Mouse (Mus musculus) midbrain, embryonic 10.5 days (tissue): ENCODE data around the gene Eps8l3. TPM values are rescaled to one million over a fixed set of nuclear protein-coding genes. Genes with fewer than 3 reads are reported as not detected.

Experiments used
- DNase-seq: peaks from one replicate; pipeline ENCODE4 v3.0.0-alpha.2; 2017; ENCODE audit warnings: low spot score
- H3K27ac ChIP-seq: fragments of 300-500 bp; sonication (generic); replicated peaks from 2 replicates; pipeline ENCODE4 v1.5.1; 2016; ENCODE audit warnings: mild to moderate bottlenecking
- H3K27me3 ChIP-seq: fragments of 300-500 bp; sonication (generic); 2 replicates; pipeline ENCODE4 v1.6.1; 2016; ENCODE audit warnings: low read depth, mild to moderate bottlenecking; ENCODE audit not compliant: poor library complexity, severe bottlenecking
- H3K36me3 ChIP-seq: fragments of 300-500 bp; sonication (generic); 2 replicates; pipeline ENCODE4 v1.6.1; 2016; ENCODE audit warnings: mild to moderate bottlenecking, moderate library complexity
- H3K4me1 ChIP-seq: fragments of 300-500 bp; sonication (generic); 2 replicates; pipeline ENCODE4 v1.6.1; 2016
- H3K4me3 ChIP-seq: fragments of 300-500 bp; sonication (generic); 2 replicates; pipeline ENCODE4 v1.5.1; 2016; ENCODE audit warnings: mild to moderate bottlenecking, moderate library complexity
- H3K9me3 ChIP-seq: fragments of 300-500 bp; sonication (generic); replicated peaks from 2 replicates; pipeline ENCODE4 v1.6.1; 2016; ENCODE audit warnings: mild to moderate bottlenecking
- WGBS: fragments of 180-500 bp; shearing (Covaris S2); methylation state at CpG from one replicate; pipeline ENCODE4 v1.1.7; 2016; 5-methylcytosine and 5-hydroxymethylcytosine counted together
- polyA plus RNA-seq: library from polyadenylated mRNA; unstranded; fragments of >200 nt; fragmentation: Nextera tagmentation; extraction: Ambion mirVana; gene quantifications from 2 replicates; pipeline ENCODE4 v1.2.1, GENCODE M21; 2016

Eps8l3 gene
- polyA plus RNA-seq, 1 experiment from 2014 or later = not detected

DNA sequence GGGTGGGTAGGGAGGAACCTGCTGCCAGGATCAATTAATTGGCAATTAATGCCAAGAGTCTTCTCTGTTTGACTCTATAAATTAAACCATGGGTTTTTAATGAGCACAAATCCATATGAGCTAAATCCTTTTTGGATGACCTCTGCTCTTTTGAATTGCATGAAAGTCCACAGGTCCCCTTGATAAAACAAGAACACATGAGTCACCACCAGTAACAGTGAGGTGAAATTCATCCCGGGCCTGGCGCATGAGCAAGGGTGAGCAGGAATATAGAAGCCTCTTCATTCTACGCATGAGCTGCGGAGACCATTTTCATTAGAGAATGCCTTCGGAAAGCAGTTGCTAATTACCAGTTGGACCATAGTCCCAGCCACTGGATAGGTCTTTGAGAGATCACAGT, 43.3 kb downstream of the Eps8l3 start:
- Histone ChIP-seq H3K27me3 (no peaks in the 10 kb centered on the region), H3K4me3 (no peak overlapping the region), H3K9me3 (no peaks in the 10 kb centered on the region), H3K36me3 (no peaks in the 10 kb centered on the region), H3K27ac (no peak overlapping the region), H3K4me1 (no peaks in the 10 kb centered on the region)
- no peak for DNase-seq
- WGBS = 94% methylated on average over 5 of the region's 5 CpGs

DNA sequence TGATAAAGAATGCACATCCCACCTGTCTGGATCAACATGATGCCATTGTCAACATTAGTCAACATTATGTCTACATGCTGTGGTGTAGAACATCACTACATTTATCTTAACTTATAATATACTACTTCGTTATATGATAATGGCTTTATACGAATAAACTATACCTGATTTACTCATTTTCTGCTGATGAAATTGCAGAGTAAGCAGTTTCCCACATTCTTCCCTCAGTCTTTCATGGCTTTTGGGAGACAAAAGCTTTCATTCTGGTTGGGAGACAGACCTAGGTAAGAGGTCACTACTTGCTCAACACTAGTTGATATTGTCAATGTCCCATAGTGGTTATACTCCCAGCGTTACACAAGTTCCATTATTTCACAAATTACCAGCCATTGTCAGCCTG, 48.3 kb downstream of the Eps8l3 start:
- Histone ChIP-seq H3K36me3 (no peaks in the 10 kb centered on the region), H3K4me1 (peaks cover 8% of the 10 kb centered on the region; the same call in 1 of the 2 replicates), H3K27me3 (no peaks in the 10 kb centered on the region), H3K9me3 (no peaks in the 10 kb centered on the region), H3K4me3 (no peak overlapping the region), H3K27ac (no peak overlapping the region)
- 92% methylated on average over 3 of the region's 3 CpGs for WGBS
- DNase-seq = no peak

DNA sequence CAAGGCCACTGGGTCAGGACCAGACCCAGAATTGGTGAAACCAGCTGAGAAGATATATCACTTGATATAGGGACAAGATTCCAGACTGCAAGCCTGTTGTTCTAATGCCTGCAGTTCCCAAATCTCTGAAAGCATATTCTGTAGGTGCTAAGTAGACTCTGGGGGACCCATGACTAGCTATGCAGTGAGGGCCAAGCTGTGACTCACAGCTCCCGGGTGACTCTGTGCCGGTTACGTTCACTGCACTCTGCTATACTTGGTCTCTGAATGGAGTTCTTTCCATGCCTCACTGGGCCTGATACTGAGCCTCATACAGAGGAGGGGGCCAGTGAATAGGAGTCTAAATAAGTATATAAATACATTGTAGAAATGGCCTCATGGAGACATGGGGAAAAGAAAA, 50.8 kb downstream of the Eps8l3 start:
- Histone ChIP-seq H3K4me1 (peaks cover 28% of the 10 kb centered on the region), H3K27me3 (0 out of 2 replicates have a peak, but pooled peaks cover under 1% of the 10 kb centered on the region), H3K27ac (no peak overlapping the region), H3K36me3 (no peaks in the 10 kb centered on the region), H3K9me3 (no peaks in the 10 kb centered on the region), H3K4me3 (no peak overlapping the region)
- 68% methylated on average over 3 of the region's 3 CpGs for WGBS
- DNase-seq = no peak

DNA sequence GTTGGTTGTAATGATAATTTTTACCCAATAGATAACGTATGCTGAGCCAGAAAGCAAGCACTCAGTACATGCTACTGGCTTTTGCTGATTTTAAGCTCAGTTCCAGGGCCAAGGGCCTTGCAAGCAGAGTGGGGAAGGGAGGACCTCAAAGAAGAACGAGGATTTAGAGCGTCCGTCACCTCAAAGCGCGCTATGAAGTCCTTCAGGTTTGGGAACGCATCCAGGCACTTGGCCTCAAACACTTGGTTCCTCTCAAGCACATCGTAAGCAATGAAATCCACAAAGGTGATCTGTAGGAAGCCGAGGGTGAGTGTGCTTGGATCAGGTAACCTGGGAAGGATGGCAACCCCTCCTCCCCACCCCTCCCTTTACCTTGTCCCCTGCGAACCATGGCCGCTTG, 51.7 kb downstream of the Eps8l3 start:
- no peak for DNase-seq
- H3K9me3 ChIP-seq = no peaks in the 10 kb centered on the region
- WGBS = 91% methylated on average over 11 of the region's 11 CpGs
- no peaks in the 10 kb centered on the region for H3K36me3 ChIP-seq
- peaks cover 5% of the 10 kb centered on the region; the same call in 1 of the 2 replicates for H3K27me3 ChIP-seq
- peaks cover 28% of the 10 kb centered on the region for H3K4me1 ChIP-seq
- H3K4me3 ChIP-seq = no peak overlapping the region
- H3K27ac ChIP-seq = no peak overlapping the region

DNA sequence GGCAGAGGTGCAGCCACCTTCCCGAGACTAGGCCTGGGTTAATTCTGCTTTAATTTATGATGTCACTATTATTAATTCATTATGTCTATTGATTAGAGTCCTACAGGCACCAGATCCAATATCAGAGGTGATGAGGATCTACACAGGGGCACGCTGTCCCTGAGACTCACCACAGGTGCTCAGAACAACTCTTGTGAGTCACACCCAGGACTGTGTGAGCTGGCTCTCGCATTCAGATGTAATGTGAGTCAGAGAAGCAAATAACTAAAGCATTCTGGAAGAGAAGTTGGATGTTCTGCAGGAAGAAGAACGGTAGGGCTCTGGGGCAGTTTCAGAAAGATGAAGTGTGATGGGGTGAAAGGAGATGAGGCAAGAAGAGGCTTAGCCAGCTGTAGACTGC, 52.2 kb downstream of the Eps8l3 start:
- Histone ChIP-seq H3K27me3 (peaks cover 5% of the 10 kb centered on the region; the same call in 1 of the 2 replicates), H3K27ac (no peak overlapping the region), H3K4me1 (peaks cover 28% of the 10 kb centered on the region), H3K4me3 (no peak overlapping the region), H3K9me3 (no peaks in the 10 kb centered on the region), H3K36me3 (no peaks in the 10 kb centered on the region)
- no peak for DNase-seq
- WGBS = 90% methylated on average over 4 of the region's 4 CpGs

DNA sequence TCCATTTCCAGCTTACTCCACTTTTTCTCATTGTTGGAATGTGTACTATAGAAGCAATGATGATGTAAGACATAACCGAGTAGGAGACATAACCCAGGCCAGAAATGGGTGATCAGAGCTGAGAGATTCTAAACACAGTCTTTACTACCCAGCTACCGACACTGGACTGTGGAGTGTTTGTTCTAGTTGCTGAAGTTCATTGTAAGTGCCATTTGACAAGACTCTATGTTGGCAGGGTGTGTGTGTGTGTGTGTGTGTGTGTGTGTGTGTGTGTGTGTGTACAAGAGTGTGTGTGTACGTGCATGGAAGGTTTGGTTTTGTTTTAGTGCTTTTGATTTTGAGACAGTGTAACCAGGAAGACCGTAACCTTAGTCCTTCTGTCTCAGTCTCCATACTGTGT, 52.7 kb downstream of the Eps8l3 start:
- WGBS = 81% methylated on average over 4 of the region's 4 CpGs
- Histone ChIP-seq H3K36me3 (no peaks in the 10 kb centered on the region), H3K9me3 (no peaks in the 10 kb centered on the region), H3K27ac (no peak overlapping the region), H3K27me3 (peaks cover 5% of the 10 kb centered on the region; the same call in 1 of the 2 replicates), H3K4me3 (no peak overlapping the region), H3K4me1 (peaks cover 28% of the 10 kb centered on the region)
- no peak for DNase-seq

DNA sequence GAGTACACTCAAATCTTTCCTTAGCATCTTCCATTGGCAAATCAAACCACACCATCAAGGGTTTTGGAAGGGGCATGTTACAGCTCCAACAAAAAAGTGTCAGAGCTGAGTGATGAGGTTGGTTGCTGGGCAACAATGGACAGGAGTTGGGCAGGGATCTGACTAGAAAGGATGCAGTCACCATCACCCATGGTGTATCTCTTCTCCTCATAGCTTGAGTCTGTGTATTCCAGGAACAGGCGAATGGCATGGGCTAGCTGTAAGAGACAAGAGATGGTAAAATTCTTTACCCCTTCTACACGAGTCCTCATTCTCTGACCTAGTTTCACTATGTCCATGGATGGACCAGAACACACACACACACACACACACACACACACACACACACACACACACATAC, 54.1 kb downstream of the Eps8l3 start:
- peak overlapping the region; percentile 45 for H3K4me3 ChIP-seq
- no peaks in the 10 kb centered on the region for H3K36me3 ChIP-seq
- DNase-seq = no peak
- H3K9me3 ChIP-seq = no peaks in the 10 kb centered on the region
- peak overlapping the region; percentile 83 for H3K27ac ChIP-seq
- 68% methylated on average over 2 of the region's 2 CpGs for WGBS
- H3K4me1 ChIP-seq = peaks cover 28% of the 10 kb centered on the region
- H3K27me3 ChIP-seq = peaks cover 5% of the 10 kb centered on the region; the same call in 1 of the 2 replicates

DNA sequence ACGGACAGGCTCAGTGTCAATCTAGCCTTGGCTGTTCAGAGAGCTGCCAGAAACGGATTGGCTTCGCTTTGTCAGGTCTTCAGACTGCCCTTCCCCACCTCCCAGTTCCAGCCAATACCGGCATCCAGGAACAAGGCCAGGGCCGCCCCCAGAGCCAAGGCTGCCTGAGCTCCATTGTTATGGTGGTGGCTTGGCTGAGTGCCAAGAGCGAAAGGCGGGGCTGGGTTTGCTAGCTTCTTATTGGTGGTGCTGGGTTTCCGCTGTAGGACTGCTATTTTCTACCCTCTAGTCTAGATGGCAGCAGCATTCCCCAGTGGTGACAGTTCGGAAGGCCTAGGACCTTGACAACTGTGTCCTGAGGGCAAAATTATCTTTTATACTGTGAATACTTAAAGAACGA, 54.6 kb downstream of the Eps8l3 start, which contains the start of gene Gstm7:
Gene Gstm7 (minus strand): TSS at position 148 of the 400 bp plus-strand sequence.
- WGBS = 8% methylated on average over 10 of the region's 10 CpGs
- H3K27me3 ChIP-seq = peaks cover 5% of the 10 kb centered on the region; the same call in 1 of the 2 replicates
- no peaks in the 10 kb centered on the region for H3K9me3 ChIP-seq
- H3K36me3 ChIP-seq = no peaks in the 10 kb centered on the region
- peak; percentile 99 for DNase-seq
- H3K4me1 ChIP-seq = peaks cover 28% of the 10 kb centered on the region
- peak within 1 kb of the TSS; percentile 45 for H3K4me3 ChIP-seq
- H3K27ac ChIP-seq = peak within 1 kb of the TSS; percentile 83

DNA sequence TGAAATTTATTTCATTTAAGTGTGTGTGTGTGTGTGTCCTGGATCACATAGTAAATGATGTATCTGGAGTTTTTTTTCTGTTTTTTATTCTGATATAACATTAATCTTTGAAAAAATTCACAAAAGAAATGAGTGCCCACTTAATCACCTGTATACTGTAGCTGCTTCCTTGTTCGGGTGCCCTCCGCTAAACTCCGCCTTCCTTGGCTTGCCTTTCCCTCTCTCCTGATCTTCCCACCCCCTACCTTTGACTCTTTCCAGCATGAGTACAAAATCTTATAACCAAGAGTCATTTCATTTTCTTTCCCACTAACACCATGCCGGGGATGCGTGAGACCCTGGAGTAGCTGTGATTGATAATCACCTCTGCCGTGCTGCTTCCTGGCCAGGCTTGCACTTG, 55.1 kb downstream of the Eps8l3 start:
- Histone ChIP-seq H3K27ac (0 out of 2 replicates have a peak overlapping the region, but pooled peaks have one; percentile 3), H3K4me1 (peaks cover 28% of the 10 kb centered on the region), H3K9me3 (no peaks in the 10 kb centered on the region), H3K36me3 (no peaks in the 10 kb centered on the region), H3K4me3 (no peak overlapping the region), H3K27me3 (peaks cover 5% of the 10 kb centered on the region; the same call in 1 of the 2 replicates)
- no peak for DNase-seq
- WGBS = 88% methylated on average over 6 of the region's 6 CpGs

DNA sequence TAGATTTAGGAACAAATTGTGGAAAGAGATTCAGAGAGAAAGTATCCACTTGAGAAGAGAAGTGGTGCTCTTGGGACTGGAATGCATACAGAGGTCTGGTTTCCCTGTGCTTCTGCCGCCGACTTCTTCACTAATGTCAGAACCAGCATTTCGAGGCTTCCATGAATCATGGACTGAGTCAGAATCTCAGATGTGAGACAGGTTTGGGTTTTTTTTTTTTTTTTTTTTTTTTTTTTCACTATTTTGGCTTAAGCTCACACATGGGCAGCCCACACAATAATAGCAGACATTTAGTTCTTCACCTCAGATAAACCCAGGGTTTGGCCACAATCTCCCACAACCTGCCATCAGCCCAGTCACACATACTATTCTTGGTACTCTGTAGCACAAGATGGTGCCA, 58.2 kb downstream of the Eps8l3 start:
- peaks cover 31% of the 10 kb centered on the region for H3K4me1 ChIP-seq
- DNase-seq = no peak
- H3K9me3 ChIP-seq = no peaks in the 10 kb centered on the region
- no peaks in the 10 kb centered on the region for H3K36me3 ChIP-seq
- no peak overlapping the region for H3K4me3 ChIP-seq
- WGBS = 85% methylated on average over 3 of the region's 3 CpGs
- no peak overlapping the region for H3K27ac ChIP-seq
- peaks cover 5% of the 10 kb centered on the region; the same call in 1 of the 2 replicates for H3K27me3 ChIP-seq

DNA sequence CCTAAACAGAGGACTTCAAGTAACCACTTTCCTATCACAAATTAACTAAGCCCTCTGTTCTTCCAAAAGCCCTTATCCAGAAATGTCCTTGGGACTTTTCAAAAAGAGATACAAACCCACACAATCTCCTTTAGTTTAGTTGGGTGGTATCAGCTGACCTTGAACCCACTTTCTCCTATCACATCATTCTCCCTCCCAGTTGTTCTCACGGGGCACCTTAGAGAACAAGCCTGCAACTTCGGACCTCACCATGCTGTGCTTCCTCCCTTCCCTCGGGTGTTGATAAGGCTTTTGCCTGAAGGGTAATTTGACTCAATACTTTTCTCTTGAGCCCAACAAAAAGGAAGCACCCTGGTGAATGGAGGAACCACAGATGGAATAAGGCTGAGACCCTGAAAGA, 58.9 kb downstream of the Eps8l3 start:
- Histone ChIP-seq H3K4me1 (peaks cover 29% of the 10 kb centered on the region), H3K36me3 (no peaks in the 10 kb centered on the region), H3K9me3 (no peaks in the 10 kb centered on the region), H3K27ac (no peak overlapping the region), H3K27me3 (peaks cover 5% of the 10 kb centered on the region; the same call in 1 of the 2 replicates), H3K4me3 (no peak overlapping the region)
- WGBS = 62% methylated on average over 3 of the region's 3 CpGs
- no peak for DNase-seq

DNA sequence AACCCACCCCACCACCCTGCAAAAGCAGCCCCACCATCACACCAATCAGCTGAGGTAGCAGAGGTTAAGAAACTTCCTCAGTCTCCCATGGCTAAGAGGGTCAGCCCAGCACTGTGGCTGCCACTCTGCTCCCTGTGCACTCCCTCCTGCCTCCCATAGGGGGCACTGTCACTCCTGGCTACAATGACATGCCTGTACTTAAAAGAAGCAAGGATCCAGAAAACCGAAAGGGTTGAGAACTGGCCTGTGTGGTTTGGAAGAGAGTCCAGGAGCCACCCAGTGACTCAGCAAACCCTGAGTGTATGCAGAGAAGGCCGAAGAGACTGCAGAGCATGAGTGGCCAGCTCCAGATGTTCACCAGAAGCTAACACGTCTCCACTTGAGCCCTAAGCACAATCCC, 62.4 kb downstream of the Eps8l3 start:
- 48% methylated on average over 3 of the region's 3 CpGs for WGBS
- Histone ChIP-seq H3K27me3 (no peaks in the 10 kb centered on the region), H3K4me1 (peaks cover 22% of the 10 kb centered on the region), H3K9me3 (no peaks in the 10 kb centered on the region), H3K36me3 (no peaks in the 10 kb centered on the region), H3K27ac (peak overlapping the region; percentile 19; the same call in 1 of the 2 replicates), H3K4me3 (no peak overlapping the region)
- peak; percentile 52 for DNase-seq

DNA sequence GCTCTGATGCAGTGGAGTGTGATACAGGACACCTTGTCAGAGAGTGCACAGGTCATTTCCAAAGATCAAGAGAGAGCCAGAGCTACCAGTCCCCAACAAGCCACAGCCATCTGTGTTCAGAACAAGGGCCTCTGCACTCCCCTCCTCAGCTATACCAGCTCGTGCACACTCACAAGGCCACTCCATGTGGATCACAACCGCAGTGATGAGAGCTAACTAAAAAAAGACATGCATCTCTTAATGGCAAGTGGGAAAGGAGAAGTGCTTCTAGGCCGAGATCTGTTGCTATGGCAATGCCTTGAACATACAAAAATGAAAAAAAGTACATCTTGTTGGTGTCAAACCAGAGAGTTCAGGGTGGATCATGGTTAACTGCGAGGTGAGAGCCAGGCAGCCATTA, 62.8 kb downstream of the Eps8l3 start:
- 79% methylated on average over 4 of the region's 4 CpGs for WGBS
- H3K27ac ChIP-seq = peak overlapping the region; percentile 19; the same call in 1 of the 2 replicates
- H3K27me3 ChIP-seq = no peaks in the 10 kb centered on the region
- no peak for DNase-seq
- H3K4me1 ChIP-seq = peaks cover 22% of the 10 kb centered on the region
- no peak overlapping the region for H3K4me3 ChIP-seq
- no peaks in the 10 kb centered on the region for H3K36me3 ChIP-seq
- H3K9me3 ChIP-seq = no peaks in the 10 kb centered on the region

DNA sequence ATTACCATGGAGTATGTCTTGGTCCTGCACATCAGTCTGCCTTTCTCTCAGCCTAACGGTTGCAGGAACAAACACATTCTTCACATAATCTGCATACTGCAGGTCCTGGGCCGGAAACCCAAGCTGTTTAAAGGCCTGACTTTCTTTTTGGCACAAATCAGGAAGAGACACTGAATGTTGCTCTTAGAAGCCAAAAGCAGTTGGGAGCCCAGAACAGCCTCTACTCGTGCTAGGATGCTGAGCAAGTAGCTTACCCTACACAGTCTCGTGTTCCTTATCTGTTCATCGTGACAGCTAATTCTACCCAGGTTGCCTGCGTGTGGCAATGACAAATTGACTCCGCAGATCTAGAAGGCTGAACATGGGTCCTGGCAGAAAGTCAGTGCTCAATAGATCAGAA, 63.5 kb downstream of the Eps8l3 start:
- 85% methylated on average over 7 of the region's 7 CpGs for WGBS

More for the DNA sequence above, 63.5 kb downstream of the Eps8l3 start:
- no peak for DNase-seq
- no peaks in the 10 kb centered on the region for H3K36me3 ChIP-seq
- no peaks in the 10 kb centered on the region for H3K9me3 ChIP-seq
- no peak overlapping the region for H3K4me3 ChIP-seq
- peaks cover 22% of the 10 kb centered on the region for H3K4me1 ChIP-seq
- H3K27me3 ChIP-seq = no peaks in the 10 kb centered on the region
- H3K27ac ChIP-seq = no peak overlapping the region
